Mouse (Mus musculus): Measurements from ENCODE around the gene Btbd35f29. TPM values are rescaled to one million over a fixed set of nuclear protein-coding genes. Genes with fewer than 3 reads are reported as not detected.

Btbd35f29 gene
- polyA plus RNA-seq (2015; fragmentation: Illumina TruSeq; extraction: RNeasy Lipid Tissue Mini Kit (QIAGEN cat#74804); ENCODE audit: insufficient read depth, low read depth, low replicate concordance): not detected

DNA sequence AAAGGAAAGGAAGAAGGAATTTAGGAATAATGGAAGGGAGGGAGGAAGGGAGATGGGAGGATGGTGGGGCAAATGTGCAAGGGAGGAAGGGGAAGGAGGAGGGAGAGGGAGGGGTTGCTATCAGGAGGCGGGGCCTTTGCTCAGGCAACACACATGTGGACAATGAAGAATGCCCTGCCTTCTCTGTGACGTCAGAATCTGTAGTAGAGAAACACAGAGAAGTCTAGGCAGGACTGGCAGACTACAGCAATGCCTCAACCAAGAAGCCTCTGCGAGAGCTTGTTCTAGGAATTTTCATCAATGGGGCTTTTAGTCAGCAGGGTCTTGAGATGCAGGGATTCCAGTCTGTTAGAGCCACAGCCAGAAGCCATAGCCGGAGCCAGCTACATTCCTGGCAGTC lies at the start of gene Btbd35f29:
Btbd35f29 (plus strand) TSS at position 301 of the 400 bp plus-strand sequence.

Other genes with a start within 250 kb of the Btbd35f29 start
- not detected for gene Spin2f, start 136.2 kb downstream of the Btbd35f29 start, polyA plus RNA-seq (2015; fragmentation: Illumina TruSeq; extraction: RNeasy Lipid Tissue Mini Kit (QIAGEN cat#74804); ENCODE audit: insufficient read depth, low read depth, low replicate concordance)
- not detected for gene Btbd35f26, start 218.8 kb downstream of the Btbd35f29 start, polyA plus RNA-seq (2015; fragmentation: Illumina TruSeq; extraction: RNeasy Lipid Tissue Mini Kit (QIAGEN cat#74804); ENCODE audit: insufficient read depth, low read depth, low replicate concordance)

All from pancreas, adult 10 weeks (tissue).